ENCODE assay signal across 16 mouse cellular contexts in genomic region chr12:99298851-99299600, GRCm38 (mm10).
DNase-seq lines count a peak whose midpoint lies in the region; ATAC-seq lines count a peak whose summit lies in the region.
"Had no signal": no experiment of that assay in that cellular context is flagged by ENCODE, and none has a peak within 500 bp of the region (broad histone marks: within the 10 kb centered on the region; RNA-seq: fewer than 3 reads in every experiment).

No protein-coding gene starts in this region.

- peak overlapping the region; percentile 21; the same call in 1 of the 2 replicates for H3K9ac ChIP-seq in heart, embryonic 13.5 days
- no peak overlapping the region for H3K9ac ChIP-seq in heart, embryonic 11.5 days (ENCODE audit: low read depth, low read length)
- no peak overlapping the region for H3K9ac ChIP-seq in embryonic facial prominence, embryonic 15.5 days
- H3K9ac ChIP-seq in hindbrain, embryonic 13.5 days: peak overlapping the region; percentile 49; the same call in 1 of the 2 replicates
- H3K9ac ChIP-seq in midbrain, embryonic 15.5 days: no peak overlapping the region
- H3K9ac ChIP-seq: embryonic facial prominence, embryonic 13.5 days; liver, embryonic 12.5 days had no signal

- no peak for ATAC-seq in heart, embryonic 13.5 days (ENCODE audit: extremely low read depth, insufficient number of reproducible peaks, low FRiP score, low TSS enrichment)
- no peak for ATAC-seq in heart, embryonic 11.5 days (replicated peaks; ENCODE audit: insufficient number of reproducible peaks, low FRiP score, low TSS enrichment)
- ATAC-seq in embryonic facial prominence, embryonic 15.5 days (ENCODE audit: insufficient number of reproducible peaks, low FRiP score, low TSS enrichment, low read depth): no peak
- ATAC-seq in hindbrain, embryonic 13.5 days (ENCODE audit: low FRiP score): no peak
- ATAC-seq in midbrain, embryonic 15.5 days (replicated peaks): peak; percentile 59; the same call in 1 of the 2 replicates
- ATAC-seq: liver, embryonic 12.5 days had no signal

- H3K36me3 ChIP-seq in heart, embryonic 13.5 days: no peaks in the 10 kb centered on the region
- no peaks in the 10 kb centered on the region for H3K36me3 ChIP-seq in heart, embryonic 11.5 days (ENCODE audit: control insufficient read depth, insufficient read depth, low read length)
- no peaks in the 10 kb centered on the region for H3K36me3 ChIP-seq in embryonic facial prominence, embryonic 15.5 days
- no peaks in the 10 kb centered on the region for H3K36me3 ChIP-seq in hindbrain, embryonic 13.5 days
- no peaks in the 10 kb centered on the region for H3K36me3 ChIP-seq in midbrain, embryonic 15.5 days (replicated peaks)
- H3K36me3 ChIP-seq: embryonic facial prominence, embryonic 13.5 days; liver, embryonic 12.5 days had no signal

- H3K4me2 ChIP-seq in heart, embryonic 13.5 days: no peak overlapping the region
- no peak overlapping the region for H3K4me2 ChIP-seq in heart, embryonic 11.5 days
- H3K4me2 ChIP-seq in embryonic facial prominence, embryonic 15.5 days (replicated peaks): no peak overlapping the region
- H3K4me2 ChIP-seq in hindbrain, embryonic 13.5 days: no peak overlapping the region
- H3K4me2 ChIP-seq in midbrain, embryonic 15.5 days: no peak overlapping the region
- H3K4me2 ChIP-seq: embryonic facial prominence, embryonic 13.5 days; liver, embryonic 12.5 days had no signal

- no peak for DNase-seq in T-cell, adult 2 months (ENCODE audit: low spot score)
- DNase-seq in layer of hippocampus, adult 9-11 months: no peak
- DNase-seq in neural tube, embryonic 10.5 days (ENCODE audit: extremely low spot score, low spot score): no peak
- DNase-seq: adrenal gland, adult 2 months; cerebellum, adult 9-11 months; heart, adult 11 months; heart, postnatal 14 days; kidney, adult 18-20 months; lung, postnatal 36 days had no signal

- no peak overlapping the region for H3K4me3 ChIP-seq in heart, embryonic 13.5 days
- no peak overlapping the region for H3K4me3 ChIP-seq in heart, embryonic 11.5 days (ENCODE audit: low read depth, low read length)
- no peak overlapping the region for H3K4me3 ChIP-seq in embryonic facial prominence, embryonic 15.5 days (replicated peaks)
- H3K4me3 ChIP-seq in hindbrain, embryonic 13.5 days: no peak overlapping the region
- no peak overlapping the region for H3K4me3 ChIP-seq in midbrain, embryonic 15.5 days
- H3K4me3 ChIP-seq: embryonic facial prominence, embryonic 13.5 days; liver, embryonic 12.5 days had no signal

- H3K9me3 ChIP-seq in heart, embryonic 13.5 days: no peaks in the 10 kb centered on the region
- no peaks in the 10 kb centered on the region for H3K9me3 ChIP-seq in heart, embryonic 11.5 days (replicated peaks; ENCODE audit: control insufficient read depth, low read length)
- H3K9me3 ChIP-seq in embryonic facial prominence, embryonic 15.5 days (replicated peaks): no peaks in the 10 kb centered on the region
- no peaks in the 10 kb centered on the region for H3K9me3 ChIP-seq in hindbrain, embryonic 13.5 days
- no peaks in the 10 kb centered on the region for H3K9me3 ChIP-seq in midbrain, embryonic 15.5 days
- H3K9me3 ChIP-seq: embryonic facial prominence, embryonic 13.5 days; liver, embryonic 12.5 days had no signal

- no peaks in the 10 kb centered on the region for H3K27me3 ChIP-seq in heart, embryonic 13.5 days (replicated peaks)
- H3K27me3 ChIP-seq in heart, embryonic 11.5 days (ENCODE audit: control insufficient read depth, insufficient read depth, low read length): no peaks in the 10 kb centered on the region
- no peaks in the 10 kb centered on the region for H3K27me3 ChIP-seq in embryonic facial prominence, embryonic 15.5 days
- H3K27me3 ChIP-seq in hindbrain, embryonic 13.5 days: no peaks in the 10 kb centered on the region
- no peaks in the 10 kb centered on the region for H3K27me3 ChIP-seq in midbrain, embryonic 15.5 days (replicated peaks)
- H3K27me3 ChIP-seq: embryonic facial prominence, embryonic 13.5 days; liver, embryonic 12.5 days had no signal

- H3K27ac ChIP-seq in heart, embryonic 13.5 days (replicated peaks): no peak overlapping the region
- H3K27ac ChIP-seq in heart, embryonic 11.5 days (ENCODE audit: low read depth, low read length): no peak overlapping the region
- 0 out of 2 replicates have a peak overlapping the region, but pooled peaks have one; percentile 4 for H3K27ac ChIP-seq in embryonic facial prominence, embryonic 15.5 days (replicated peaks)
- H3K27ac ChIP-seq in hindbrain, embryonic 13.5 days: peak overlapping the region; percentile 42; the same call in 1 of the 2 replicates
- H3K27ac ChIP-seq in midbrain, embryonic 15.5 days: peak overlapping the region; percentile 51; the same call in 1 of the 2 replicates
- H3K27ac ChIP-seq: embryonic facial prominence, embryonic 13.5 days; liver, embryonic 12.5 days had no signal

- WGBS in heart, embryonic 13.5 days: 42% methylated on average over 12 of the region's 12 CpGs
- WGBS in heart, embryonic 11.5 days (ENCODE audit: insufficient replicate concordance): 44% methylated on average over 12 of the region's 12 CpGs
- WGBS in embryonic facial prominence, embryonic 15.5 days: 33% methylated on average over 12 of the region's 12 CpGs
- WGBS in hindbrain, embryonic 13.5 days: 25% methylated on average over 12 of the region's 12 CpGs
- WGBS in midbrain, embryonic 15.5 days: 14% methylated on average over 12 of the region's 12 CpGs

- peaks cover 64% of the 10 kb centered on the region for H3K4me1 ChIP-seq in heart, embryonic 13.5 days
- H3K4me1 ChIP-seq in heart, embryonic 11.5 days (ENCODE audit: control insufficient read depth, insufficient read depth, low read length): peaks cover 28% of the 10 kb centered on the region
- peaks cover 41% of the 10 kb centered on the region for H3K4me1 ChIP-seq in embryonic facial prominence, embryonic 15.5 days
- peaks cover 63% of the 10 kb centered on the region for H3K4me1 ChIP-seq in hindbrain, embryonic 13.5 days (replicated peaks)
- H3K4me1 ChIP-seq in midbrain, embryonic 15.5 days: peaks cover 38% of the 10 kb centered on the region

Comparison
In these comparisons a context has a peak if more than half of its experiments do, and no peak if none do; other contexts are left out.
1. H3K9ac ChIP-seq: peak in heart, embryonic 13.5 days (single experiment) and hindbrain, embryonic 13.5 days (single experiment); none in heart, embryonic 11.5 days (single experiment), embryonic facial prominence, embryonic 15.5 days (single experiment) and midbrain, embryonic 15.5 days (single experiment).
2. H3K27ac ChIP-seq: peak in embryonic facial prominence, embryonic 15.5 days (single experiment), hindbrain, embryonic 13.5 days (single experiment) and midbrain, embryonic 15.5 days (single experiment); none in heart, embryonic 13.5 days (single experiment) and heart, embryonic 11.5 days (single experiment).